Mouse (Mus musculus): ENCODE measurements at regions not wholly inside any gene's neighbourhood (a gene's known extent, or its start where the extent isn't known, plus 50 kb on each side); places are given as distances from the start of the nearest gene placed in this dataset.

DNA sequence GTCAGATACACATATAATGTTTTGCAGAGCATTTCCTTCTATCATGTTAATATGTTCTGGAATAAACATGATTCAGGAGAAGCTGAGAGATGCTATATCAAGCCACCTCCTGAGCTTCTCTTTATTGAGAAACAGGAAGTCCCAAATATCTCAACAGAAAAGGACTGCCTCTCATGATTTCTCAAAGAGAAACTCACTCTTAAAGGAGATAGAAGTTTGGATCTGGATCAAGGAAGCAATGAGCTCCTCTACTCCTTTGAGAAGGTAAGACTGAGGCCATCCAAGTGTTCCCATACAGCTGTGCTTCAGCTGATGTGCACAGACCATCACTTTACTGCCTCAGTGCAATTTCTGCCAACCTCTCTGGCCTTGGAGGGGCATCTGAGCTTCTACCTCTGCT is 213.9 kb upstream of the Hnrnpa3 start:
- no peak for DNase-seq (ENCODE audit: low spot score)

- no peak for DNase-seq (ENCODE audit: low spot score)
Observed at GRCm38 (mm10) chr2:75446996-75447715, 211.9 kb upstream of the Hnrnpa3 start.

- no peak for DNase-seq (ENCODE audit: low spot score)
Observed at GRCm38 (mm10) chr2:75448221-75448620, 210.8 kb upstream of the Hnrnpa3 start.

DNA sequence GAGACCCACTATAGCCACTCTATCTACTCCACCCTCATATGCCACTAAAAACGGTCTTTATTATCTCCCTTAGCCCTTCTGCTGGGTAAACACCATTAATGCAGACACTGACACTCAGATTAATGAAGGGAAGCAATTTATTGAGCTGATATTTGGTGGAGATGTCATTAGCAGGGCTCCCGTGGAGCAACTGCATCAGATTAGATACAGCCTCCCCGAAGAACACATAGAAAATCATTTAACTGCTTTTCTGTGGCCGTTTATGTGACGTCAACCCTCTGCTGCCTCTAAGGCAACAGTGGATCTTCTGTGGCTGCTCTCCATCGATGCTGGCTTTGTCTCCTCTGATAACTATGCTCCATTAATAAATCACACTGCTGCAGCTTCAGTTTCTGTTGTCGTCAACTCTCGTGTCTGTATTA is 207.2 kb upstream of the Hnrnpa3 start:
- DNase-seq (ENCODE audit: low spot score) = no peak

- DNase-seq (ENCODE audit: low spot score) = no peak
Observed at GRCm38 (mm10) chr2:75452274-75453148, 206.6 kb upstream of the Hnrnpa3 start.

DNA sequence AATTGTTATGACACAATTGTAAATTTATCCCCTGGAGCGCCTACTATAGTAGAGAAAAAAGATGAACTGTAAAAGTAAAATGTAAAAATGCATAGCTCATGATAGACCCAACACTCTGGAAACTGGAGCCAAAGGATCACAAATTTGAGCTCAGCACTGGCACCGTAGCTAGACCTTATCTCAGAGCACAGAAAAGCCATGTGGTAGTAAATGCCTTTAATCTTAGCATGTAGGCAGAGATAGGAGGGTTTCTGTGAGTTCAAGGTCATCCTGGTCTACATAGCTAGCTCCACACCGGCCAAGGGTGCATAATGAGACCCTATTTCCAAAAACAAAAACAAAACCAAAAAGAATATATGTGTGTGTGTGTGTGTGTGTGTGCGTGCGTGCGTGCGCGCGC is 203.6 kb upstream of the Hnrnpa3 start:
- DNase-seq (ENCODE audit: low spot score) = no peak

DNA sequence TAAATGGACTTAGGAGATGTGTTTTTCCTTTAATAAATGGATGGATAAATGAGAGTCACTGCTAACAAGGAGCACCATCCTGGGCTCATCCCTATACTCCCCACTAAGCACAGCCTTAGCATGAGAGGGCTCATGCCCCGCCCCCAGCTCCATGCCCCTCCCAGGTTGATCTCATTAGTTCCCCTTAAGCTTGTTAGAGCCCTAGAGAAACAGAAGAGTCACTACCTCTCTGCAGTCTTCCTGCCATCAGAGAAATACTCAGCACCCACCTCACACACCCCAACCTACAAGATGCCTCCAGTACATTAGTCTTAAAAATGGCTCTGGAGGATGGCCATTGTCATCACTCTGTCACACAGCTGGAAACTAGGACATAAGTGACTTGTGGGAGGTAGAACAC is 202.8 kb upstream of the Hnrnpa3 start:
- no peak for DNase-seq (ENCODE audit: low spot score)

GRCm38 (mm10) chr2:75457423-75457822 is 201.6 kb upstream of the Hnrnpa3 start:
- no peak for DNase-seq (ENCODE audit: low spot score)

- DNase-seq (ENCODE audit: low spot score) = peak; percentile 10
Observed at GRCm38 (mm10) chr2:75458898-75459297, 200.2 kb upstream of the Hnrnpa3 start.

- DNase-seq (ENCODE audit: low spot score) = no peak
Observed at GRCm38 (mm10) chr2:75460419-75460818, 198.6 kb upstream of the Hnrnpa3 start.

- no peak for DNase-seq (ENCODE audit: low spot score)
Observed at GRCm38 (mm10) chr2:75461019-75461418, 198.0 kb upstream of the Hnrnpa3 start.

GRCm38 (mm10) chr2:75461421-75461991 is 197.6 kb upstream of the Hnrnpa3 start:
- no peak for DNase-seq (ENCODE audit: low spot score)

GRCm38 (mm10) chr2:75462030-75462671 is 196.9 kb upstream of the Hnrnpa3 start:
- no peak for DNase-seq (ENCODE audit: low spot score)

- DNase-seq (ENCODE audit: low spot score) = no peak
Observed at GRCm38 (mm10) chr2:75463091-75463490, 196.0 kb upstream of the Hnrnpa3 start.

DNA sequence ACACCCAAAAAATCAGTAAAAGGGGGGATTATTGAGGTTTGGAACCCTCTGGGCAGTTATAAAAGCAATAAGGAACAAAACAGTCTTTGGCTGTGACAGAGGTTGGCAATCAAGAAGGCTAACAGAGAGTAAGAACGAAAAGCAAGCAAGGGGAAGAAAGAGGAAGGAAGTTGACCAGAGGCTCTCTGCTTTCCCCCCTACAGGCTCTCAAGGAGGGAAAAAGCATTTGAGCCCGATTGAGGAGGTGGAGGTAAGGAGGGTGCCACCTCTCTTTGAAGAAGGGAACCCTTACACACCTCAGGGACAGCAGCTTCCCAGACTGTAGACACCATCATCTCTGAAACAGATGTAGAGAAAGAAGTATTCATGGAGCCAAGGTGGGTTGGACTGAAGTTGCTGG is 194.6 kb upstream of the Hnrnpa3 start:
- no peak for DNase-seq (ENCODE audit: low spot score)

DNA sequence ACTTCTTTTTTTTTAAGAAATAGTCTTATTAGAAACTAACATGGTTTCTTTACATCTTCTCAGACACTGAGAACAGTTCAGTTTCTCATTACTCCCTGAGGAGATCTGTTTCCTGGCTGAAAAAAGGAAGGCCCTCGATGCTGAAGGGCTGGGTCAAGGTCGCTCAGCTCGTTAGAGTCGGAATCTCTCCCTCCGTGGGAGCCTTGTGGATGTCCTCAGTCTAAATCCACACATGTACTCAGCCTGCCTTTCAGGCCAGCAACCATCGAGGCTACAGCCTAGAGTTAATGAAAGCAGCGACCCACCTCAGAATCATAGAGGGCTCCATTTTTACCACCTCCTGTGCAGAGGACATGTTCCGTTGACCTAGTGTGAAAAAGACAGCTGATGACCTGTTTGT is 190.2 kb upstream of the Hnrnpa3 start:
- no peak for DNase-seq (ENCODE audit: low spot score)

DNA sequence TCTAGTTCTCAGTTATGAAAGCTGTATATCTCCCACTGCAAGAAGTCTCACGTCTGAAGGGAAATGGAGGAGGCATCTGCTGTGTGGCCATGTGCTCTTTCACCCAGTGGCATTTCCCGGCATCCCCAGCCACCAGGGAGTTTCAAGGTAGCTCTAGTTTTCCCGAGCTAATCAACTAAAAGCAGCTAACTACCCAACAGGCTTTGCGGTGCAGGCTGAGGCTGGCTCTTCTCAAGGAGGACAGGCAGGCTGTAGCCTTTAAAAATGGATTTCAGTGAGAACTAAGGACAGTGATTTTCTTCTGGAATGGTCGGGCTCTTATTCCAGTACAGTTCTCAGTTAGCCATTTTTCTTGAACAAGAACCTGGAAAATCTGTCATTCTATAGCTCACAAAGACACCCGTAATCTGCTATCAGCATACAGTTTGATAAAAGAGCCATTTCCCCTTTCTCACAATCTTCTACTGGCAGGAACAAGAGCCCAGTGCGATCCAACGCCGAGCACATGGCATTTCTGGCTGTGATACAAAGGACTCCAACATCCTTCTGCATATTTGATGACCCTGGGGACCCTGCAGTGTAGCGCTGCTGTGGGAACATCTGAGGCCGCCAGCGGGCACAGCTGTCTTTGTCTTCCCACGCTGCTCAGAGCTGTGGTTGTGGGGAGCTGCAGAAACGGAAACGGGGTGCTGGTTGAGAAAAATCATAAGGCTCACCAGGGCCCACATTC is 188.9 kb upstream of the Hnrnpa3 start:
- DNase-seq (ENCODE audit: low spot score) = peak; percentile 91

DNA sequence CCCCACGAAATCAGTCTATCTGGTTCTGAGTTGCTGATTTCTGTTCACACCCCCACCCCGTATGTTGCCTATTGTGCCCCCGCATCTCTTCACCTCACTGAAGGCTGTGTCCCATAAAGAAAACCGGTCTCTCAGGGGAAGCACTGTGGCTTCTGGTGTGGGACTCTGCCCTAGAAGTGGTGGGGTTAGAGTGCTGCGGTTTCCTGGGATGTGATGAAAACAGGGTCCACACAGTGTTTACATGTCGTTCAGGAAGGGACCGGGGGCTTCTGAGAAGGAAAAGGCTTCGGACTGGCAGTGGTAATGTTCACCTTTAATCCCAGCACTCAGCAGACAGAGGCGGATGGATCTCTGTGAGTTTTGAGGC is 188.4 kb upstream of the Hnrnpa3 start:
- no peak for DNase-seq (ENCODE audit: low spot score)

- no peak for DNase-seq (ENCODE audit: low spot score)
Observed at GRCm38 (mm10) chr2:75472489-75472888, 186.6 kb upstream of the Hnrnpa3 start.

DNA sequence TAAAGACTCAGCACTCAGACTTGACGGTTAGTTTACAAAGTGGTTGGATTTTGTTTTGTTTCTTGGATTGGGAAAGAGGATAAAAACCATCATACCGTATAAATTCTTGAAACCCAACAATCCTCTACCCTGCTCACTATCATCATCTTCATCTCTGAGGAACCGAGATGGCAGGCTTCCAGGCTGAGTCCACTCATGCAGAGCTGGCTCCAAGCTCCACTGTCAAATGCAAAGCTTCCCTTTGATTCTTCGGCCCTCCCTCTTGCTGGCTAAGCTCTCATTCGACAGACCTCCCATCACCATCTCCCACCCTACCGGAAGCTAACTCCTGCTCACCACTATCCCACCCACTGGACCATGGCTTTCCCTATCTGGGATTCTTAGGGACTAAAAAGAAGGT is 184.6 kb upstream of the Hnrnpa3 start:
- no peak for DNase-seq (ENCODE audit: low spot score)

DNA sequence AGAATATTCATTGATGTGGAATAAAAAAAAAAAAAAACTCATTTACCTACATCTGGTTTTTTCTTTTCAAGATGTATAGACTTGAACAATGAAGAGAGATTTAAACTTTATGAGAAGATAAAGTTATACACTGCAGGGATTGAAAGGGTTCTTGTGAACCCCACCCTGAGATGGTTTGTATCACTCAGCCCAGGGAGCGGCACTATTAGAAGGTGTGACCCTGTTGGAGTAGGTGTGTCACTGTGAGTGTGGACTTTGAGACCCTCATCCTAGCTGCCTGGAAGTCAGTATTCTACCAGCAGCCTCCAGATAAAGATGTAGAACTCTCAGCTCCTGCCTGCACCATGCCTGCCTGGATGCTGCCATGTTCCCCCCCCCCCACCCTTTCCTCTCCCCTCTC is 182.7 kb upstream of the Hnrnpa3 start:
- DNase-seq (ENCODE audit: low spot score) = no peak

Measured in thymus, postnatal 0 days (tissue).